Mouse (Mus musculus): Measurements from ENCODE around the gene Plin4. TPM values are rescaled to one million over a fixed set of nuclear protein-coding genes. Genes with fewer than 3 reads are reported as not detected.
"Not testable (repeated sequence)": the region's sequence is repeated elsewhere in the genome, so short reads cannot be mapped to it uniquely, and the experiment has no call there.

The Plin4 gene
- polyA plus RNA-seq, 1 experiment from 2014 or later, result not detected

DNA sequence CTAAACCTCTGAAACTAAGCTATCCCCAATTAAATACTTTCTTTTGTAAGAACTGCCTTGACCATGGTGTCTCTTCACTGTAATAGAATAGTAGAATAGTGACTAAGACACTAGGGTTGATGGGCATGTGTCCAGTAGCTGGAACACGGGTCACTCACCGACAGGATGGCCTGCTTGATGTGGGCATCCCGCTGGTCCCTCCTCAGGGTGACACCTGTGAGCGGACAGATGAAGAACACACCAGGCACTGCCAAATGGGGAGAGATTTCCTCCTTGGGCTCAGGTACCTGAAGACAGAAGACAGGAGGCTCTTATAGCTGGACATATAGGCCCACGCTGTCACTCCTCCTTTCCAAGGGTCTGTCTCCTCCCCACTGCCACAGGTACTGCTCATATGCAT, 37.4 kb downstream of the Plin4 start:
- 96% methylated on average over 5 of the region's 5 CpGs for WGBS (ENCODE audit: missing documents)
- Histone ChIP-seq H3K36me3 (ENCODE audit: inconsistent target) (peaks cover 57% of the 10 kb centered on the region), H3K4me3 (ENCODE audit: inconsistent target) (no peak overlapping the region), H3K79me2 (ENCODE audit: inconsistent target) (peaks cover 10% of the 10 kb centered on the region; the same call in 1 of the 2 replicates), H3K27ac (no peak overlapping the region)

- H3K27ac ChIP-seq, result no peak overlapping the region
- no peak overlapping the region for H3K4me3 ChIP-seq (ENCODE audit: inconsistent target)
- H3K79me2 ChIP-seq (ENCODE audit: inconsistent target), result peaks cover 10% of the 10 kb centered on the region; the same call in 1 of the 2 replicates
- peaks cover 58% of the 10 kb centered on the region for H3K36me3 ChIP-seq (ENCODE audit: inconsistent target)
Measured at GRCm38 (mm10) chr17:56071126-56071525, 38.5 kb downstream of the Plin4 start.

DNA sequence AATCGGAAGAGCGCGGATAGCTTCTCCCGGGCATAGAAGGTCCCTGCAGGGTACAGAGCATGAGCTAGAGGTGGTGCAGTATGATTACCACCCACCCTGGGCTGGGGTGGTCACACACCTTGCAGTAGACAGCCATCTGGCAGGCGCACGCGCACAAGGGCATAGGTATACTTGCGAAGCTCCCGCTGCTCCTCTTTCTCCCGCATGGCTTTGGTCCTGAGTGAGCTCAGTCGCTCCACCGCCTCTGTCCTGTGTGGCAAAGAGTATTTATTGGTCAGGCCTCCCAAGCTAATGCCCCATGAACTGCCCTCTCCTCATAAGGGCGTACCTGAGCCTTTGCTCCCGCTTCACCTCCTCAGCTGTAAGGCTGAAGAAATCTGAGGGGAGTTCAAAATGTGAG, 40.5 kb downstream of the Plin4 start:
- Histone ChIP-seq H3K79me2 (ENCODE audit: inconsistent target) (peaks cover 8% of the 10 kb centered on the region; the same call in 1 of the 2 replicates), H3K36me3 (ENCODE audit: inconsistent target) (peaks cover 67% of the 10 kb centered on the region), H3K4me3 (ENCODE audit: inconsistent target) (no peak overlapping the region), H3K27ac (no peak overlapping the region)
- 98% methylated on average over 14 of the region's 14 CpGs for WGBS (ENCODE audit: missing documents)

GRCm38 (mm10) chr17:56066451-56066850, 43.2 kb downstream of the Plin4 start:
- Histone ChIP-seq H3K36me3 (ENCODE audit: inconsistent target) (peaks cover 60% of the 10 kb centered on the region), H3K27ac (no peak overlapping the region), H3K4me3 (ENCODE audit: inconsistent target) (no peak overlapping the region)

DNA sequence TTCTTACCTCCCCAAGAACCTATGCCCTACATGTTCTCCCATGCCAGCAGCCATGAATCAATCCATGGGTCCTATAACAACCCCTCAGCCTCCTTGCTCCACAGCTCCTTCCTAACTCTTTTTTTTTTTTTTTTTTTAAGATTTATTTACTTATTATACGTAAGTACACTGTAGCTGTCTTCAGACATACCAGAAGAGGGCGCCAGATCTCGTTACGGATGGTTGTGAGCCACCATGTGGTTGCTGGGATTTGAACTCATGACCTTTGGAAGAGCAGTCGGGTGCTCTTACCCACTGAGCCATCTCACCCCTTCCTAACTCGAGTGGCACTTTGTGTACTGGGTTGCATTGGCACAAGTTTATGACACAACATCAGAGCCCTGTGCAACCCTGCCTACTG, 43.9 kb downstream of the Plin4 start:
- not testable (repeated sequence) for H3K27ac ChIP-seq; H3K79me2 ChIP-seq (ENCODE audit: inconsistent target); H3K4me3 ChIP-seq (ENCODE audit: inconsistent target)
- peaks cover 60% of the 10 kb centered on the region for H3K36me3 ChIP-seq (ENCODE audit: inconsistent target)
- WGBS (ENCODE audit: missing documents), result 100% methylated on average over 5 of the region's 6 CpGs

More at GRCm38 (mm10) chr17:56066451-56066850, 43.2 kb downstream of the Plin4 start:
- no peaks in the 10 kb centered on the region for H3K79me2 ChIP-seq (ENCODE audit: inconsistent target)

- 94% methylated on average over 7 of the region's 7 CpGs for WGBS (ENCODE audit: missing documents)
- no peak overlapping the region for H3K27ac ChIP-seq
- no peak overlapping the region for H3K4me3 ChIP-seq (ENCODE audit: inconsistent target)
- no peaks in the 10 kb centered on the region for H3K79me2 ChIP-seq (ENCODE audit: inconsistent target)
- peaks cover 37% of the 10 kb centered on the region; the same call in 1 of the 2 replicates for H3K36me3 ChIP-seq (ENCODE audit: inconsistent target)
Measured at GRCm38 (mm10) chr17:56062081-56062480, 47.5 kb downstream of the Plin4 start.

- Histone ChIP-seq H3K27ac (no peak overlapping the region), H3K79me2 (ENCODE audit: inconsistent target) (peaks cover 36% of the 10 kb centered on the region), H3K4me3 (ENCODE audit: inconsistent target) (no peak overlapping the region), H3K36me3 (ENCODE audit: inconsistent target) (peaks cover 23% of the 10 kb centered on the region; the same call in 1 of the 2 replicates)
- 96% methylated on average over 7 of the region's 11 CpGs for WGBS (ENCODE audit: missing documents)
Measured at GRCm38 (mm10) chr17:56057381-56058120, 52.1 kb downstream of the Plin4 start.

- Histone ChIP-seq H3K4me3 (ENCODE audit: inconsistent target) (no peak overlapping the region), H3K79me2 (ENCODE audit: inconsistent target) (peaks cover 50% of the 10 kb centered on the region), H3K27ac (no peak overlapping the region), H3K36me3 (ENCODE audit: inconsistent target) (peaks cover 17% of the 10 kb centered on the region; the same call in 1 of the 2 replicates)
- 98% methylated on average over 4 of the region's 4 CpGs for WGBS (ENCODE audit: missing documents)
Measured at GRCm38 (mm10) chr17:56055945-56056678, 53.5 kb downstream of the Plin4 start.

GRCm38 (mm10) chr17:56054938-56055337, 54.7 kb downstream of the Plin4 start:
- H3K79me2 ChIP-seq (ENCODE audit: inconsistent target), result peaks cover 62% of the 10 kb centered on the region
- H3K36me3 ChIP-seq (ENCODE audit: inconsistent target), result peaks cover 9% of the 10 kb centered on the region; the same call in 1 of the 2 replicates
- H3K4me3 ChIP-seq (ENCODE audit: inconsistent target), result no peak overlapping the region
- H3K27ac ChIP-seq, result no peak overlapping the region

DNA sequence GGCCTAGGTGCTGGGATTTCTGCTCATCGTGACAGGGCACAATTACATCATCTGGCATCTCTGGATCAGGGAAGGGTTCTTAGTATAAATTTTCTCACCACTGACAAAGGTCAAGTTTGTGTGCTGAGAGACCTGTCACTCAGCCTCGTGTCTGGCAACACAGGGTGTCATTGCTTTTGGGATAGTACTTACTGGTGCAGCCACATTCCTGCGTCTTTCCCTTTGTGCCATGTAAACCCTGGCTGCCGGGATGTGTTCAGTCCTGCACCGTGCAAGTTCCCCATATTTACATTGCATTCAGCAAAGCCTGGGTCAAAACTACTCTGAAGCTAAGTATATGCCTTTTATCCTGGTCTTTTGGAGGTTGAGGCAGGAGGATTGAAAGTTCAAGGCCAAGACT, 58.2 kb downstream of the Plin4 start:
- peaks cover 3% of the 10 kb centered on the region; the same call in 1 of the 2 replicates for H3K36me3 ChIP-seq (ENCODE audit: inconsistent target)
- H3K79me2 ChIP-seq (ENCODE audit: inconsistent target), result peaks cover 97% of the 10 kb centered on the region
- no peak overlapping the region for H3K4me3 ChIP-seq (ENCODE audit: inconsistent target)
- 92% methylated on average over 5 of the region's 5 CpGs for WGBS (ENCODE audit: missing documents)
- H3K27ac ChIP-seq, result no peak overlapping the region

Other genes with a start within 250 kb of the Plin4 start
- gene Zfp119a, start 230.9 kb downstream of the Plin4 start, polyA plus RNA-seq (2018), result 3.7 to 8.0 TPM (median 5.0 TPM) in 3 replicates
- gene Zfp959, start 217.7 kb downstream of the Plin4 start, polyA plus RNA-seq (2018), result 5.9 to 12.3 TPM (median 6.4 TPM) in 3 replicates
- 4.5 to 7.3 TPM (median 5.6 TPM) in 3 replicates for gene Zfp119b, start 160.3 kb downstream of the Plin4 start, polyA plus RNA-seq (2018)
- 47.4 to 91.9 TPM (median 63.3 TPM) in 3 replicates for gene Ebi3, start 157.2 kb downstream of the Plin4 start, polyA plus RNA-seq (2018)
- 10.7 to 11.5 TPM (median 10.8 TPM) in 3 replicates for gene Yju2, start 150.7 kb downstream of the Plin4 start, polyA plus RNA-seq (2018)
- not detected in 3 replicates for gene Shd, start 139.3 kb downstream of the Plin4 start, polyA plus RNA-seq (2018)
- gene Fsd1, start 123.3 kb downstream of the Plin4 start, polyA plus RNA-seq (2018), result not detected in 3 replicates
- gene Stap2, start 104.2 kb downstream of the Plin4 start, polyA plus RNA-seq (2018), result 0.22 to 0.28 TPM in 2 of 3 replicates, not detected in the other
- gene Mpnd, start 104.1 kb downstream of the Plin4 start, polyA plus RNA-seq (2018), result 31.2 to 42.2 TPM (median 38.7 TPM) in 3 replicates
- gene Sh3gl1, start 73.2 kb downstream of the Plin4 start, polyA plus RNA-seq (2018), result 33.5 to 87.9 TPM (median 87.4 TPM) in 3 replicates
- gene Chaf1a, start 69.4 kb downstream of the Plin4 start, polyA plus RNA-seq (2018), result 2.5 to 17.1 TPM (median 6.2 TPM) in 3 replicates
- gene Ubxn6, start 34.8 kb downstream of the Plin4 start, polyA plus RNA-seq (2018), result 28.9 to 74.4 TPM (median 41.1 TPM) in 3 replicates
- 26.3 to 28.1 TPM (median 28.1 TPM) in 3 replicates for gene Hdgfl2, start 30.2 kb downstream of the Plin4 start, polyA plus RNA-seq (2018)
- gene Plin5, start 7.8 kb upstream of the Plin4 start, polyA plus RNA-seq (2018), result not detected in 3 replicates
- gene Lrg1, start 12.2 kb upstream of the Plin4 start, polyA plus RNA-seq (2018), result 0.26 TPM in 1 of 3 replicates, not detected in the others
- 3.0 to 7.1 TPM (median 4.4 TPM) in 3 replicates for gene Sema6b, start 30.5 kb upstream of the Plin4 start, polyA plus RNA-seq (2018)
- gene Tnfaip8l1, start 52.7 kb upstream of the Plin4 start, polyA plus RNA-seq (2018), result 1.2 to 1.7 TPM (median 1.5 TPM) in 3 replicates
- gene Mydgf, start 74.1 kb upstream of the Plin4 start, polyA plus RNA-seq (2018), result 33.8 to 65.3 TPM (median 50.0 TPM) in 3 replicates
- gene Dpp9, start 109.1 kb upstream of the Plin4 start, polyA plus RNA-seq (2018), result 19.4 to 30.5 TPM (median 30.3 TPM) in 3 replicates
- gene Fem1a, start 147.0 kb upstream of the Plin4 start, polyA plus RNA-seq (2018), result 6.6 to 13.3 TPM (median 10.2 TPM) in 3 replicates
- 19.5 to 36.1 TPM (median 21.2 TPM) in 3 replicates for gene Ticam1, start 167.0 kb upstream of the Plin4 start, polyA plus RNA-seq (2018)
- gene Plin3, start 183.1 kb upstream of the Plin4 start, polyA plus RNA-seq (2018), result 40.0 to 53.0 TPM (median 46.8 TPM) in 3 replicates
- gene Arrdc5, start 190.5 kb upstream of the Plin4 start, polyA plus RNA-seq (2018), result not detected in 3 replicates
- 2.3 to 57.4 TPM (median 13.6 TPM) in 3 replicates for gene Uhrf1, start 193.5 kb upstream of the Plin4 start, polyA plus RNA-seq (2018)
- gene Kdm4b, start 216.3 kb upstream of the Plin4 start, polyA plus RNA-seq (2018), result 6.8 to 13.1 TPM (median 8.6 TPM) in 3 replicates